In the genomic region with DNA sequence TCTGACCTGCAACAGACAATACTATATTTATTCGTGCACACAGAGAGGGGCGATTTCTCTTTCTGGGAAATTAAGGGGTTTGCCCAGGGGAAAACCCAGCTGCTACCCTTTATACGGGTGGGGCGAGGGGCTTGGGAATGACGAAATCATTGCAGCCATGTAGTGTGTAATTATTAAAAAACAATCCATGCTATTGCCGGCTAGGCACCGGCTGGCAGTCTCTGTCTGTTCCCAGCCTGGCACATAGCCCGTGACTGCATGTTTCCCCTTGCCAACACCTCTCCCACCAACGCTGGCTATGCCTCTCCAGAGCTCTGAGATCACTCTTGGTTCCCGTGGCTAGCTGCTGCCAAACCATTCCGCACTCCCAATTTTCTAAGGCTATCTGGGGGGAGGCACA, we compare ENCODE assay signal across 13 mouse cellular contexts. TPM values are rescaled to one million over a fixed set of nuclear protein-coding genes. Genes with fewer than 3 reads are reported as not detected.
A peak's percentile ranks its signal among the peaks of the same experiment; 100 is the strongest.
DNase-seq lines count a peak whose midpoint lies in the region; ATAC-seq and TF ChIP-seq lines count a peak whose summit lies in the region.
"Had no signal": no experiment of that assay in that cellular context is flagged by ENCODE, and none has a peak within 500 bp of the region (broad histone marks: within the 10 kb centered on the region; RNA-seq: fewer than 3 reads in every experiment).

No protein-coding gene starts in this region.

- TF ChIP-seq CTCF in intestine, postnatal 0 days (IDR thresholded peaks at IDR 0.05; ENCODE audit: low read depth) = no peak

- DNase-seq in forebrain, embryonic 14.5 days (ENCODE audit: low spot score) = peak; percentile 65
- no peak for DNase-seq in forebrain, embryonic 10.5 days (ENCODE audit: extremely low spot score, low spot score)
- DNase-seq in heart, postnatal 4 days = peak; percentile 52
- DNase-seq in right cerebral cortex, postnatal 25 days = peak; percentile 11
- DNase-seq: kidney, postnatal 25 days; lung, postnatal 36 days; thymus, adult 18-20 months had no signal

- peak overlapping the region; percentile 14; the same call in 1 of the 2 replicates for H3K27ac ChIP-seq in forebrain, embryonic 14.5 days (ENCODE audit: low read depth, low read length)
- no peak overlapping the region for H3K27ac ChIP-seq in forebrain, embryonic 10.5 days
- no peak overlapping the region for H3K27ac ChIP-seq in midbrain, embryonic 15.5 days
- no peak overlapping the region for H3K27ac ChIP-seq in midbrain, embryonic 16.5 days (ENCODE audit: low read length)
- no peak overlapping the region for H3K27ac ChIP-seq in intestine, postnatal 0 days (ENCODE audit: low read depth, low read length)
- H3K27ac ChIP-seq: heart, embryonic 15.5 days; limb, embryonic 15.5 days had no signal

- no peak overlapping the region for H3K4me3 ChIP-seq in forebrain, embryonic 14.5 days (ENCODE audit: low read depth, low read length)
- no peak overlapping the region for H3K4me3 ChIP-seq in forebrain, embryonic 10.5 days
- no peak overlapping the region for H3K4me3 ChIP-seq in midbrain, embryonic 15.5 days
- H3K4me3 ChIP-seq in midbrain, embryonic 16.5 days (ENCODE audit: low read depth, low read length) = no peak overlapping the region
- H3K4me3 ChIP-seq in intestine, postnatal 0 days (ENCODE audit: low read depth, low read length) = no peak overlapping the region
- H3K4me3 ChIP-seq: heart, embryonic 15.5 days; limb, embryonic 15.5 days had no signal

- no peaks in the 10 kb centered on the region for H3K4me1 ChIP-seq in forebrain, embryonic 14.5 days (ENCODE audit: control insufficient read depth, insufficient read depth, low read length)
- no peaks in the 10 kb centered on the region for H3K4me1 ChIP-seq in forebrain, embryonic 10.5 days
- no peaks in the 10 kb centered on the region for H3K4me1 ChIP-seq in midbrain, embryonic 15.5 days
- no peaks in the 10 kb centered on the region for H3K4me1 ChIP-seq in midbrain, embryonic 16.5 days (ENCODE audit: control insufficient read depth, insufficient read depth, low read length)
- no peaks in the 10 kb centered on the region for H3K4me1 ChIP-seq in intestine, postnatal 0 days (replicated peaks; ENCODE audit: control insufficient read depth, insufficient read depth, low read length)
- H3K4me1 ChIP-seq: heart, embryonic 15.5 days; limb, embryonic 15.5 days had no signal

- no peaks in the 10 kb centered on the region for H3K9me3 ChIP-seq in forebrain, embryonic 14.5 days (replicated peaks; ENCODE audit: control insufficient read depth, low read length)
- 0 out of 2 replicates have a peak, but pooled peaks cover 5% of the 10 kb centered on the region for H3K9me3 ChIP-seq in forebrain, embryonic 10.5 days
- no peaks in the 10 kb centered on the region for H3K9me3 ChIP-seq in midbrain, embryonic 15.5 days
- H3K9me3 ChIP-seq in midbrain, embryonic 16.5 days (replicated peaks; ENCODE audit: control insufficient read depth, low read length, poor library complexity, severe bottlenecking) = no peaks in the 10 kb centered on the region
- no peaks in the 10 kb centered on the region for H3K9me3 ChIP-seq in intestine, postnatal 0 days (ENCODE audit: control insufficient read depth)
- H3K9me3 ChIP-seq: heart, embryonic 15.5 days; limb, embryonic 15.5 days had no signal

- WGBS in forebrain, embryonic 14.5 days = 80% methylated on average over 11 of the region's 11 CpGs
- WGBS in forebrain, embryonic 10.5 days = 94% methylated on average over 11 of the region's 11 CpGs
- WGBS in midbrain, embryonic 15.5 days = 82% methylated on average over 11 of the region's 11 CpGs
- 82% methylated on average over 11 of the region's 11 CpGs for WGBS in midbrain, embryonic 16.5 days
- 90% methylated on average over 11 of the region's 11 CpGs for WGBS in intestine, postnatal 0 days

- peak; percentile 37; the same call in 1 of the 2 replicates for ATAC-seq in forebrain, embryonic 14.5 days
- ATAC-seq in midbrain, embryonic 15.5 days (replicated peaks) = 0 out of 2 replicates have a peak, but pooled peaks have one; percentile 20
- no peak for ATAC-seq in midbrain, embryonic 16.5 days
- no peak for ATAC-seq in intestine, postnatal 0 days
- ATAC-seq: activated CD4-positive, CD25-positive, alpha-beta regulatory T cell, adult 4 months had no signal

- no peak overlapping the region for H3K4me2 ChIP-seq in forebrain, embryonic 14.5 days (ENCODE audit: low read length)
- no peak overlapping the region for H3K4me2 ChIP-seq in midbrain, embryonic 15.5 days
- H3K4me2 ChIP-seq in midbrain, embryonic 16.5 days (ENCODE audit: low read length) = no peak overlapping the region
- no peak overlapping the region for H3K4me2 ChIP-seq in intestine, postnatal 0 days (replicated peaks; ENCODE audit: low read depth)
- H3K4me2 ChIP-seq: heart, embryonic 15.5 days; limb, embryonic 15.5 days had no signal

- H3K27me3 ChIP-seq in forebrain, embryonic 14.5 days (replicated peaks; ENCODE audit: control insufficient read depth, insufficient read depth, low read length) = no peaks in the 10 kb centered on the region
- no peaks in the 10 kb centered on the region for H3K27me3 ChIP-seq in forebrain, embryonic 10.5 days (ENCODE audit: poor library complexity, severe bottlenecking)
- no peaks in the 10 kb centered on the region for H3K27me3 ChIP-seq in midbrain, embryonic 15.5 days (replicated peaks)
- no peaks in the 10 kb centered on the region for H3K27me3 ChIP-seq in midbrain, embryonic 16.5 days (ENCODE audit: control insufficient read depth, insufficient read depth, low read depth, low read length)
- H3K27me3 ChIP-seq in intestine, postnatal 0 days (replicated peaks; ENCODE audit: control insufficient read depth, insufficient read depth, low read length) = no peaks in the 10 kb centered on the region
- H3K27me3 ChIP-seq: heart, embryonic 15.5 days; limb, embryonic 15.5 days had no signal

- H3K9ac ChIP-seq in forebrain, embryonic 14.5 days (ENCODE audit: low read length) = no peak overlapping the region
- H3K9ac ChIP-seq in midbrain, embryonic 15.5 days = no peak overlapping the region
- H3K9ac ChIP-seq in midbrain, embryonic 16.5 days (ENCODE audit: low read depth, low read length) = no peak overlapping the region
- no peak overlapping the region for H3K9ac ChIP-seq in intestine, postnatal 0 days (ENCODE audit: low read depth, low read length)
- H3K9ac ChIP-seq: heart, embryonic 15.5 days; limb, embryonic 15.5 days had no signal

- H3K36me3 ChIP-seq in forebrain, embryonic 14.5 days (ENCODE audit: control insufficient read depth, insufficient read depth, low read length) = no peaks in the 10 kb centered on the region
- no peaks in the 10 kb centered on the region for H3K36me3 ChIP-seq in forebrain, embryonic 10.5 days (replicated peaks)
- no peaks in the 10 kb centered on the region for H3K36me3 ChIP-seq in midbrain, embryonic 15.5 days (replicated peaks)
- H3K36me3 ChIP-seq in midbrain, embryonic 16.5 days (ENCODE audit: control insufficient read depth, insufficient read depth, low read length) = no peaks in the 10 kb centered on the region
- H3K36me3 ChIP-seq in intestine, postnatal 0 days (ENCODE audit: control insufficient read depth, insufficient read depth) = no peaks in the 10 kb centered on the region
- H3K36me3 ChIP-seq: heart, embryonic 15.5 days; limb, embryonic 15.5 days had no signal

RNA-seq across cellular contexts. Expression of gene Plagl1, which starts 15.6 kb away (rescaled TPM):
- 46.7 and 54.9 TPM in 2 replicates for polyA plus RNA-seq in forebrain, embryonic 14.5 days (2014; fragmentation: Nextera tagmentation; extraction: Ambion mirVana)
- 86.7 and 89.5 TPM in 2 replicates for polyA plus RNA-seq in forebrain, embryonic 10.5 days (2016; fragmentation: Nextera tagmentation; extraction: Ambion mirVana)
- polyA plus RNA-seq in midbrain, embryonic 15.5 days (2015; fragmentation: Nextera tagmentation; extraction: Ambion mirVana) = 34.7 and 36.2 TPM in 2 replicates
- polyA plus RNA-seq in midbrain, embryonic 16.5 days (2015; fragmentation: Nextera tagmentation; extraction: Ambion mirVana) = 26.3 and 31.0 TPM in 2 replicates
- total RNA-seq in heart, postnatal 4 days (2021) = 100 to 1,000 TPM; 145 to 147 TPM
- polyA plus RNA-seq in intestine, postnatal 0 days (2015; fragmentation: Nextera tagmentation; extraction: Ambion mirVana) = 67.6 and 71.6 TPM in 2 replicates

RNA-seq across cellular contexts. Expression of gene Sf3b5, which starts 39.5 kb away (rescaled TPM):
- 32.5 and 36.8 TPM in 2 replicates for polyA plus RNA-seq in forebrain, embryonic 14.5 days (2014; fragmentation: Nextera tagmentation; extraction: Ambion mirVana)
- 48.2 and 48.6 TPM in 2 replicates for polyA plus RNA-seq in forebrain, embryonic 10.5 days (2016; fragmentation: Nextera tagmentation; extraction: Ambion mirVana)
- 21.6 and 21.9 TPM in 2 replicates for polyA plus RNA-seq in midbrain, embryonic 15.5 days (2015; fragmentation: Nextera tagmentation; extraction: Ambion mirVana)
- polyA plus RNA-seq in midbrain, embryonic 16.5 days (2015; fragmentation: Nextera tagmentation; extraction: Ambion mirVana) = 20.4 and 20.8 TPM in 2 replicates
- 1 to 10 TPM; 9.2 to 9.6 TPM for total RNA-seq in heart, postnatal 4 days (2021)
- 22.6 and 23.0 TPM in 2 replicates for polyA plus RNA-seq in intestine, postnatal 0 days (2015; fragmentation: Nextera tagmentation; extraction: Ambion mirVana)

Comparison
In these comparisons a context has a peak if more than half of its experiments do, and no peak if none do; other contexts are left out.
1. ATAC-seq: peak in forebrain, embryonic 14.5 days (single experiment) and midbrain, embryonic 15.5 days (single experiment); none in midbrain, embryonic 16.5 days (single experiment) and intestine, postnatal 0 days (single experiment).